Mouse (Mus musculus): ENCODE data around the gene Plk1.

Plk1 gene

DNA sequence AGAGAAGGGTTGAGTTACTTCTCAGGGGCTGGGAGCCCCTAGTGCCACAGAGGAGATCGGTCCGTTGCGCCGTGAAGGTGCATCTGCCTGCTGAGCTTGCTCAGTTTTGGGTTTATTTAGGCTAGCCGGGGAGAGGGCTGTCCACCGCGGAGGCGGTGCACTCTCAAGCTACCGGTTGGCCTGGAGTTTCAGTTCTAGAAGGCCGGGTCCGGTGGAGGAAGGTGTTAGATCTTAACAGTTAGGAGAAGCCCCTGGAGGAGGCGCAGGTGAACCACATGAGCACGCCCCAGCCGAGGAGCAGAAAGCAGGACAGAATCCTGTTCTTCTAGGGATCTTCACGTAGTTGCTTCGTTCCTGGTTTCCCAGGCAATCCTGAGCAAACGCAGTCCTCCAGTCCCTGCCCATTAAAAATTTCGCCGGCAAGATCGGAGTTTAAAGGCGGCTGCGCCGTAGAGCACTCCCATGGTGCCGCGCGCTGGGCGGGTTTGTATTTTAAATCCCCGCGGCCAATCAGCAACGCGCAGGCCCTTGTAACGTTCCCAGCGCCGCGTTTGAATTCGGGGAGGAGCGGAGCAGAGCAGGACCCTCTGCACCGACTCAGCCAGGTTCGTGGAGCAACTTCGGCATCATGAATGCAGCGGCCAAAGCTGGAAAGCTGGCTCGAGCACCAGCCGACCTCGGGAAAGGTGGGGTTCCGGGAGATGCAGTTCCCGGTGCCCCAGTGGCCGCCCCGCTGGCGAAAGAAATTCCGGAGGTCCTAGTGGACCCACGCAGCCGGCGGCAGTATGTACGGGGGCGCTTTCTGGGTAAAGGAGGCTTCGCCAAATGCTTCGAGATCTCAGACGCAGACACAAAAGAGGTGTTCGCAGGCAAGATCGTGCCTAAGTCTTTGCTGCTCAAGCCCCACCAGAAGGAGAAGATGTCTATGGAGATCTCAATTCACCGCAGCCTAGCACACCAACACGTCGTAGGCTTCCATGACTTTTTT, at the start of gene Plk1:
Gene Plk1 (plus strand): TSS at position 525 of the 988 bp plus-strand sequence.
- peak; percentile 98 for ATAC-seq (ENCODE audit: low TSS enrichment)

- ATAC-seq (ENCODE audit: low TSS enrichment) = no peak
These were observed 35.7 kb upstream of the Plk1 start for GRCm38 (mm10) chr7:122123518-122123917.

DNA sequence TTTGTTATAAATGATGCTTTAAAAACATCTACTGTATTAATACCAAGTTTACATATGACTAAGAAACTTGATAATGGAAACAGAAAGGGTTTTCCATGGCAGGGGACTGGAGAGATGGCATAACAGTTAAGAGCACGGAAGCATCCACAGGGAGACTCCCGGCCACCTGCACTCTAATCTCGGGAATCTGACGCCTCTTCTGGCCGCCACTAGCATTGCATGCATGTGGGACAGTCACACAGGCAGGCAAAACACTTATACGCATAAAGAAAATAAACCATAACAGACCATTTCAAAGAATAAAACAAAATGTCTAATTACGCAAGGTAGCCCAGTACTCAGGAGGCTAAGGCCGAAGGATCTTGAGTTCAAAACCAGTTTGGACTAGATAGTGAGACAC, 33.6 kb upstream of the Plk1 start:
- ATAC-seq (ENCODE audit: low TSS enrichment) = no peak

GRCm38 (mm10) chr7:122126946-122127345, 32.3 kb upstream of the Plk1 start:
- no peak for ATAC-seq (ENCODE audit: low TSS enrichment)

DNA sequence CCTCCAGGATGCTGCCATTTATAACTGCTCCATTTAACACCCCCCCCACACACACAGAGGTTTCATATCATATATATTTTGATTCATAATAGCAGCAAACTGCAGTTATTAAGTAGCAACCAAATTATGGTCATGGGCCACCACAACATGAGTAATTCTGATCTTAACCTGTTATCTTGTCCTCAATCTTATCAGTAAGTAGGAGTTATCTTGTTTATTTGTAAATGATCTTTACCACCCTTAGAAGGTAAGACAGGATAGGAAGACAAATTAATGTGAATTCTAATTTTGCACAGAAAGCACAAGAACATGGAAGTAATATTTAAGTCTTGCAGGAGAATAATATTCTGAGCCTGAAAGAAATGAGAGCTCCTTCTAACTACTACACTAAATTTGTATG, 27.4 kb upstream of the Plk1 start:
- no peak for ATAC-seq (ENCODE audit: low TSS enrichment)

GRCm38 (mm10) chr7:122132497-122133337, 26.5 kb upstream of the Plk1 start, which contains the start of the genes Palb2 and Dctn5:
Gene Palb2 (minus strand): TSS chr7:122132985.
Gene Dctn5 (plus strand): TSS chr7:122133041.
- peak; percentile 99 for ATAC-seq (ENCODE audit: low TSS enrichment)

DNA sequence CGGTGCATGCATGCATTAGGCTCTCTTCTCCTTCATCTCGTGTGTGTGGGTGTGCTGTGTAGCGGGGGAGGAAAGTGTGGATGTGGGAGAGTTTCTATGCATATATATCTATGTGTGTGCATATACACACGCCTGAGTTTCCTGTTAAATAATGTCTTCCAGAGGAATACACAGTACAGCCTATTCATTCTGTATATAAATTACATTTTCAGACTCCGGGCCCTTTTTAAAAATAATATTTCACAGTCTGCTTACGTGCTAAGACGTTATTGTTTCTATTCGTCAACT, 26.0 kb upstream of the Plk1 start:
- ATAC-seq (ENCODE audit: low TSS enrichment) = no peak; the same call in 1 of the 2 replicates

- no peak for ATAC-seq (ENCODE audit: low TSS enrichment)
These were observed 24.2 kb upstream of the Plk1 start for GRCm38 (mm10) chr7:122135070-122135469.

DNA sequence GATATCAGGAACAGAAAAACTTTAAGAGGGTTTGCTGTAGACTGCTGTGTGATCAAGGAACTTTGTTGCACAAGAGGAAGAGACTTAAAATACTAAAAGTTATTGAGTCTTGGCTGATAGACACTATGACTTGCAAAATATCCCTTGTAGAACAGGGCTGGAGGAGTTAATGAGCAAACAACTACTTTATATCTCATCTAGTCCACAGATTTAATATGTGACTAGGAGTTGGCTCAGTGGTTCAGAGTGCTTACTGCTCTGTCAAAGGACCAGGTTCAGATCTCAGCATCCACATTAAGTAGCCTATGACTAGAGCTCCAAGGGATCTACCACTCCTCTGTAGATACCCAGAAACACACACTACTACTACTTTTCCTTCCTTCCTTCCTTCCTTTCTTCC, 22.2 kb upstream of the Plk1 start:
- ATAC-seq (ENCODE audit: low TSS enrichment) = no peak

GRCm38 (mm10) chr7:122138190-122138589, 21.0 kb upstream of the Plk1 start:
- ATAC-seq (ENCODE audit: low TSS enrichment) = no peak

- no peak for ATAC-seq (ENCODE audit: low TSS enrichment)
These were observed 18.2 kb upstream of the Plk1 start for GRCm38 (mm10) chr7:122140991-122141390.

DNA sequence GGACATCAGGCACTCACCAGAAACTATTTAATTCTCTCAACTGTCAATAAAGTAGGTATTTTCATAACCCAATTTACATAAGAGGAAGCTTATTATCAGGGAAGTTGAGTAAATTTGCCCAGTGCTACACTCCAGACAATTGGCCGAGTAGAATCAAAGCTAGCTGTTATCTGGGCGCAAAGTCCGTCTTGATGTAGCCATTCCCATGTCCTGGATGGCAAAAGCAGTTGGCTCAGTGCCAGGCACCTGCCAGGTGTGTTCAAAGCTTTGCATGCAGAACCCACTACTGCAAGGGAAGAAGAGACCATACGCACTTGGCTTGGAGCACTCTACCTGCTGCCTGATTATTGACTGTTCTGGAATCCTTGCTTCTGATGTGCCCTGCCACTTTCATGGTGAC, 6.8 kb upstream of the Plk1 start:
- no peak for ATAC-seq (ENCODE audit: low TSS enrichment)

DNA sequence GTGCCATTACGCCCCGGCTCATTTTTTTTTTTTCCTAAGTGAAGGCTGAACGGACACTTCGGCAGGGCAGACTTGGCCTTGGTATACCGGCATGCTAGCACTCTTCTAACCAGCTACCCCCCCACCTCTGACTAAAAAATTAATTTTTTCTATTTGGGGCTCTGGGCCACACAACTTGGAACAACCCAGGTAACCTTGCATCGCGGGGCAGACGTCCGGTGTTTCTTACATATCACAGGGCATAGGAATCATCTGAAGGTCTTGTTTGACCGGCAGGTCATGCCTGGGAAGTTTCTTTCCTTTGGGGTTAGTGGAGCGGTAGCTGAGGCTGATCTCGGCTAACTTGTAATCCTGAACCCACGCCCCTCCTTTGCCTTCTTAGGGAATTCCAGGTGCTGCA, 751 bp upstream of the Plk1 start:
- no peak for ATAC-seq (ENCODE audit: low TSS enrichment)

DNA sequence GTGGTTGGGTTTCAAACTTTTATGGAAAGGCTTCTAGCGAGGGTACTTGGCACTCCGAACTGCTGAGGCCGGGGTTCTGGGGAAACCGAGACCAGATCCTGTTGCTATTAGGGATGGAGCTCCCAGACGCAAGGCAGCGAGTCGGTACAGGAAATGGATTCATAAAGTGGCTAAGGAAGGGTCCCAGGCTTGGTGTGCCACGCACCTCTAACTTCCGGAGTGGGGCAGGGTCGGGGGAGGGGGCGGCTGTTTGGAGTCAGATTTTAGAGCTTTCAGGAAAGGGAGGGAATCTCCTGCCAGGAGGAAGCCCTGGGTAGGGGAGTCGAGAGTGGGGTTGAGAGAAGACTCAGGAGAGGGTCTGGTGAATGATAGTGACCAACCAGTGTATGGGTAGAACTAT, 798 bp downstream of the Plk1 start:
- no peak for ATAC-seq (ENCODE audit: low TSS enrichment)

DNA sequence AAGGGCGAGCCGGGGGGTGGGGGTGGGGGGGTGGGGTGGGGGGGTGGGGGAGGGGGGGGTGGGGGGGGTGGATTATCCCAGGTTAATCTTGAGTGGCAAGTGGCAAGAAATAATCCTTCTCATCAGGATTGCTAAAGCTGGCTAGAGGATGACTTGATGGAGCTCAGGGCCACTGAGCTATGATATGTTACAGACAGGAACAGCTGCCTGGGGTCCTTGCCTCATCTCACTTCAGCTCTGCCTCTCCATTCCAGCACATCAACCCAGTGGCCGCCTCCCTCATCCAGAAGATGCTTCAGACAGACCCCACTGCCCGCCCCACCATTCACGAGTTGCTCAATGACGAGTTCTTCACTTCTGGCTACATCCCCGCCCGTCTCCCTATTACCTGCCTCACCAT, 4.5 kb downstream of the Plk1 start:
- no peak for ATAC-seq (ENCODE audit: low TSS enrichment)

GRCm38 (mm10) chr7:122167203-122167602, 8.0 kb downstream of the Plk1 start:
- ATAC-seq (ENCODE audit: low TSS enrichment) = no peak

GRCm38 (mm10) chr7:122170705-122171104, 11.5 kb downstream of the Plk1 start:
- no peak for ATAC-seq (ENCODE audit: low TSS enrichment)

DNA sequence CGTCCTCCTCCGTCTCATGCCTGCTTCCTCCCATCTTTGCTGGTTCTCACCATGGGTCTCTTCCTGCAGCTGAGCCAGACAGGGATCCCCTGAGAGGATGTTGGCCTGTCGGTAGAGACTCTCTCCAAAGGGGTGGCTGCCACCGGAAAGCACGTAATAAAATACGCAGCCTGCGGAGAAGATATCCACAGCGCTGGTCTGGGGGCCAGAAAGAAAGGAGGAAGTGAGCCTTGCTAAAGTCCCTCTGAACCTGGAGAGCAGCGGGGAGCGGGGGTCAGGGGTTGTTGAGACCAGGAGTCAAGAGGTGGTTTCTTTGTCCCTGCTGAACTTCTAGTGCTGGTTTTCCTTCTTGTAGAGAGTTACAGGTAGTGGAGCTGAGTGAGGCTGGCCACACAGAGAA, 12.4 kb downstream of the Plk1 start:
- ATAC-seq (ENCODE audit: low TSS enrichment) = no peak

DNA sequence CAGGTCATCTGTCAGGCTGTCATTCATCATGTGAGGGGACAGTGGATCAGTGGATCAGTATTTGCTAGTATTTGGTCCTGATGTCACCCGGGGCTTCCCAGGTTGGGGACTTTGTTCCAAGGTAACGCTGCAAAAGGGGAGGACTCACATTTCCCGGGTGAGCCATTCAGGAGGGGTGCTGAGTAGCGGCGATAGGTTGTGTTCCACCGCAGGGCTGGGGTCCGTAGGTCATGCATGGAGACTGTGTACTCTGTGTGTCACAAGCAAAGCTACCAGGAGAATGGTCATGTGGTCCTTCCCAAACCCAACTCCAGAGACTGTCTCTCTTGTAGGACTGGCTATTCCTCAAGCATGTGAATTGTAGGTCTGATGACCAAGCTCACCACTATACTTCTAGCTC, 21.5 kb downstream of the Plk1 start:
- ATAC-seq (ENCODE audit: low TSS enrichment) = no peak

- ATAC-seq (ENCODE audit: low TSS enrichment) = no peak
These were observed 25.3 kb downstream of the Plk1 start for GRCm38 (mm10) chr7:122184569-122184968.

DNA sequence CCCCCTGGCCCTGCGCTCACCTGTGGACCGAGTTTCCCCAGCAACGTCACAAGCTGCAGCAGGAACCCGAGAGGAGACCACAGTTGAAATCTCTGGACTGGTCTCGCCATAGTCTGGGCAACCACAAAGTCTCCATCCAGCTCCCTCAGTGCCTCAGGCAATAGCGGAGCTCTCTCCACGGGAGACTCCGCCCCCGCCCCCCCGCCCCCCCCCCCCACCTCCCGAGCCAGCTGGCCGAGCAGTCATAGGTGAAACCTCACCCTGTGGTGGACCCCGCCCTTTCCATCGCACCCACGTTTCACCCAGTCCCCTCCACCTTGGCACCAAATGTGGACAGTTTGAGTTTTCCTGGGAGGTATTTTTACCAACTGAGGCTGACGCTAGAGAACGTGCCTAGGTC, 26.8 kb downstream of the Plk1 start, which contains the start of gene Ern2:
Gene Ern2 (minus strand): TSS at position 165 of the 400 bp plus-strand sequence.
- ATAC-seq (ENCODE audit: low TSS enrichment) = no peak

GRCm38 (mm10) chr7:122189484-122189883, 30.2 kb downstream of the Plk1 start:
- peak; percentile 41; the same call in 1 of the 2 replicates for ATAC-seq (ENCODE audit: low TSS enrichment)

DNA sequence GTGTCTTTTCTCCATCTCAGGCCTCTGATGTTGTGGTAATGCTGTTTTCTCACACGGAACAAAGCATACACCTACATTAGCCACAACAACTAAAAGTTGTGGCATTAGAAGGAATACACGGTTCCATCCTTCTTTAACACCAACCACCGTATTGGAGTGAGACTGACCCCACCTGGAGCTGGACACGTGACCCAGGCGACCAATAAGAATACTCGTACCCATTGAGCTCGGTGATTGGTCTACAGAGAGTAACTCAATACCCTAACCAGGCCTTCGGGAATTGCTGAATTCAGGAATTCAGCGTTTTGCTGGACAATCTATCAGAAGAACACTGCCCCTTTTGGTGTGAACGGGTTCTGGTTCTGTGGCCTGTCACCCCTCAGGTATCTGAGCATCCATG, 31.9 kb downstream of the Plk1 start:
- ATAC-seq (ENCODE audit: low TSS enrichment) = no peak

All from frontal cortex, adult (tissue).